Mouse (Mus musculus): Measurements from ENCODE around the gene A230072I06Rik. TPM values are rescaled to one million over a fixed set of nuclear protein-coding genes. Genes with fewer than 3 reads are reported as not detected.

A230072I06Rik gene
- not detected in 2 replicates for total RNA-seq (2021)
- long read RNA-seq, result 0 reads

- no peak for DNase-seq
Observed at GRCm38 (mm10) chr8:12278663-12279312, at the start of gene A230072I06Rik. Gene A230072I06Rik (plus strand): TSS chr8:12278819.

- no peak for DNase-seq
Observed at GRCm38 (mm10) chr8:12234039-12234438, 44.6 kb upstream of the A230072I06Rik start.

GRCm38 (mm10) chr8:12238775-12239174 is 39.8 kb upstream of the A230072I06Rik start:
- DNase-seq, result no peak

- DNase-seq, result no peak
Observed at GRCm38 (mm10) chr8:12240143-12240542, 38.5 kb upstream of the A230072I06Rik start.

GRCm38 (mm10) chr8:12243746-12244145 is 34.9 kb upstream of the A230072I06Rik start:
- DNase-seq, result no peak

GRCm38 (mm10) chr8:12259890-12260289 is 18.7 kb upstream of the A230072I06Rik start:
- DNase-seq, result no peak

GRCm38 (mm10) chr8:12260476-12261029 is 18.1 kb upstream of the A230072I06Rik start:
- no peak for DNase-seq

GRCm38 (mm10) chr8:12261556-12261955 is 17.1 kb upstream of the A230072I06Rik start:
- DNase-seq, result no peak

- no peak for DNase-seq
Observed at GRCm38 (mm10) chr8:12264996-12265395, 13.6 kb upstream of the A230072I06Rik start.

GRCm38 (mm10) chr8:12267863-12268262 is 10.8 kb upstream of the A230072I06Rik start:
- DNase-seq, result no peak

GRCm38 (mm10) chr8:12268306-12268829 is 10.3 kb upstream of the A230072I06Rik start:
- no peak for DNase-seq

- DNase-seq, result no peak
Observed at GRCm38 (mm10) chr8:12279482-12280192, 1.0 kb downstream of the A230072I06Rik start.

- DNase-seq, result no peak
Observed at GRCm38 (mm10) chr8:12282128-12282527, 3.5 kb downstream of the A230072I06Rik start.

- no peak for DNase-seq
Observed at GRCm38 (mm10) chr8:12290551-12290950, 11.9 kb downstream of the A230072I06Rik start.

GRCm38 (mm10) chr8:12298326-12298950 is 19.8 kb downstream of the A230072I06Rik start:
- DNase-seq, result no peak

- DNase-seq, result no peak
Observed at GRCm38 (mm10) chr8:12301998-12302397, 23.4 kb downstream of the A230072I06Rik start.

- DNase-seq, result no peak
Observed at GRCm38 (mm10) chr8:12312975-12313734, 34.5 kb downstream of the A230072I06Rik start.

- DNase-seq, result no peak
Observed at GRCm38 (mm10) chr8:12314258-12314657, 35.6 kb downstream of the A230072I06Rik start.

- no peak for DNase-seq
Observed at GRCm38 (mm10) chr8:12315177-12315576, 36.6 kb downstream of the A230072I06Rik start.

- no peak for DNase-seq
Observed at GRCm38 (mm10) chr8:12319755-12320455, 41.3 kb downstream of the A230072I06Rik start.

- DNase-seq, result no peak
Observed at GRCm38 (mm10) chr8:12322071-12322470, 43.5 kb downstream of the A230072I06Rik start.
